Mouse (Mus musculus) midbrain, embryonic 12.5 days (tissue): Measurements from ENCODE around the gene Maf. TPM values are rescaled to one million over a fixed set of nuclear protein-coding genes. Genes with fewer than 3 reads are reported as not detected.
A peak's percentile ranks its signal among the peaks of the same experiment; 100 is the strongest.

Experiments
- ATAC-seq: fragments of 200-750 bp; cut with Nextera tagmentation; 2 replicates; pipeline ENCODE4 v1.8.0; 2017; ENCODE audit warnings: low read depth, moderate TSS enrichment, moderate library complexity; ENCODE audit not compliant: low FRiP score
- H3K27ac ChIP-seq: fragments of 300-500 bp; sonication (generic); replicated peaks from 2 replicates; pipeline ENCODE4 v1.5.1; 2016; ENCODE audit warnings: mild to moderate bottlenecking
- H3K27me3 ChIP-seq: fragments of 300-500 bp; sonication (generic); 2 replicates; pipeline ENCODE4 v1.6.1; 2016; ENCODE audit warnings: mild to moderate bottlenecking
- H3K36me3 ChIP-seq: fragments of 300-500 bp; sonication (generic); 2 replicates; pipeline ENCODE4 v1.6.1; 2016
- H3K4me1 ChIP-seq: fragments of 300-500 bp; sonication (generic); 2 replicates; pipeline ENCODE4 v1.6.1; 2016
- H3K4me2 ChIP-seq: fragments of 300-500 bp; sonication (generic); replicated peaks from 2 replicates; pipeline ENCODE4 v1.6.1; 2016; ENCODE audit warnings: mild to moderate bottlenecking, moderate library complexity
- H3K4me3 ChIP-seq: fragments of 300-500 bp; sonication (generic); 2 replicates; pipeline ENCODE4 v1.5.1; 2016; ENCODE audit warnings: mild to moderate bottlenecking
- H3K9ac ChIP-seq: fragments of 300-500 bp; sonication (generic); replicated peaks from 2 replicates; pipeline ENCODE4 v1.6.1; 2016; ENCODE audit warnings: mild to moderate bottlenecking, moderate library complexity
- H3K9me3 ChIP-seq: fragments of 300-500 bp; sonication (generic); 2 replicates; pipeline ENCODE4 v1.6.1; 2016; ENCODE audit warnings: mild to moderate bottlenecking
- WGBS: fragments of 180-500 bp; shearing (Covaris S2); methylation state at CpG from one replicate; pipeline ENCODE4 v1.1.7; 2016; 5-methylcytosine and 5-hydroxymethylcytosine counted together
- polyA plus RNA-seq: library from polyadenylated mRNA; unstranded; fragments of >200 nt; fragmentation: Nextera tagmentation; extraction: Ambion mirVana; gene quantifications from 2 replicates; pipeline ENCODE4 v1.2.1, GENCODE M21; 2016

Maf gene
- polyA plus RNA-seq, 1 experiment from 2014 or later: 6.4 TPM

DNA sequence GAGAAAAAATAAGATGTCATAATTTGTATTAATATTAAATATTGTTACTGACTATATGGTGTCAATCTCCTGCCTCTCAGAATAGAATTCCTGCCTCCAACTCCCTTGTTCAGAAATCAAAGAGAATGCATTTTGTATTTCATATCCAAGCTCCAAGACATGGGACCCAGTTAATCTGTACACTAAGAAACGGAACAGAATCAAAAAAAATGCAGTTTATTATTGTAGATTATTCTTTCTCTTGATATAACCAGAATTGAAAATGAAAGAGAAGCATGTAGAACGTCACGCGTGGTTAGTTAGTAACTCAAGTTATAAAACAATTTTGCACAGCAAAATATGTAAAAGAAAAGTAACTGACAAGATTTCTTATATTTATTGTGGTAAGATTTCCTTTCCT, 4.5 kb downstream of the Maf start:
- Histone ChIP-seq H3K27me3 (peaks cover 17% of the 10 kb centered on the region), H3K9ac (no peak overlapping the region), H3K36me3 (no peaks in the 10 kb centered on the region), H3K9me3 (no peaks in the 10 kb centered on the region), H3K4me2 (no peak overlapping the region), H3K4me1 (peaks cover 12% of the 10 kb centered on the region; the same call in 1 of the 2 replicates), H3K4me3 (no peak overlapping the region), H3K27ac (no peak overlapping the region)
- WGBS: 92% methylated on average over 4 of the region's 4 CpGs
- no peak for ATAC-seq

DNA sequence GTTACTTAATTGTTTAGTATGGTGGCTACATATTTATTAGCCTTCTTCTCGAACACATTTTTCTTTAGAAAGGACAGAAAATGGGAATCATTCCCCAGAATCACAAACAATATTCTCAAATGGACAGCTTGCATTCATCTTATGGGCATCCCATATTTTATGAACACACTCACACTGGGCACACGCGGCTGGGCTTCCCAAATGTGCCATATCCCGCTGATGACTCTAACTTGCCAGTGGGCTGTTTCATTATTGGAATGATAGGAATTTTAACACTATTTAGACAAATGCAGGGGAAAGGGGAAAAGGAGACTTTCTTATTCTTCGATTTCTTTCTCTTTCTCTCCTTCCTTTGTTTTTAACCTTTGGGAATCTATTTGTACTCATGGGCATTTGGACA, 6.6 kb downstream of the Maf start:
- Histone ChIP-seq H3K27ac (no peak overlapping the region), H3K4me1 (peaks cover 5% of the 10 kb centered on the region; the same call in 1 of the 2 replicates), H3K9ac (no peak overlapping the region), H3K4me2 (no peak overlapping the region), H3K4me3 (no peak overlapping the region), H3K9me3 (no peaks in the 10 kb centered on the region), H3K27me3 (peaks cover 26% of the 10 kb centered on the region), H3K36me3 (no peaks in the 10 kb centered on the region)
- 77% methylated on average over 5 of the region's 5 CpGs for WGBS
- no peak for ATAC-seq

GRCm38 (mm10) chr8:115699151-115699550, 8.4 kb downstream of the Maf start:
- 66% methylated on average over 5 of the region's 5 CpGs for WGBS
- H3K4me3 ChIP-seq: no peak overlapping the region
- no peaks in the 10 kb centered on the region for H3K36me3 ChIP-seq
- H3K27me3 ChIP-seq: peaks cover 17% of the 10 kb centered on the region
- no peak overlapping the region for H3K4me2 ChIP-seq
- H3K4me1 ChIP-seq: no peaks in the 10 kb centered on the region
- H3K9ac ChIP-seq: no peak overlapping the region
- no peak for ATAC-seq
- H3K9me3 ChIP-seq: no peaks in the 10 kb centered on the region
- H3K27ac ChIP-seq: no peak overlapping the region

DNA sequence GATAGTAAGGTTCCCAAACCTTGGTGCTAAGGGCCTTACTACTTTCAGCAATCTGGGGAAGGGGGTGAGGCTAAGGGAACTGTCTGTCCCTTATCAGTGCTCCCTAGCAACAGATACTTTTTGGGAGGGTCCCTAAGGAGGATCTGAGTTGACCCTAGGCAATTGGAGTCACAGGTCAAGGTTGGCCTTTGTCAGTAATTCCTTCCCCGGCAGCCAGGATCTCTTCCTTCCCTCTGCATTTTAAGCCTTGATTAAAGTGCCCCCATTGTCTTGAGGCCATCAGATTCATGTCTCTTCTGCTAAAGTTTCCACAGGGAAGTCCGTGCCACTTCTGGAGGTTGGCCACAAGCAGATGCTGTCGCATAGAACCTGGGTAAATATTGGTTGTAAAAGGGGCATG, 10.2 kb downstream of the Maf start:
- no peak for ATAC-seq
- Histone ChIP-seq H3K9ac (no peak overlapping the region), H3K9me3 (no peaks in the 10 kb centered on the region), H3K4me2 (no peak overlapping the region), H3K27ac (no peak overlapping the region), H3K27me3 (peaks cover 14% of the 10 kb centered on the region), H3K4me3 (no peak overlapping the region), H3K4me1 (no peaks in the 10 kb centered on the region), H3K36me3 (no peaks in the 10 kb centered on the region)
- WGBS: 47% methylated on average over 3 of the region's 3 CpGs

- no peak overlapping the region for H3K27ac ChIP-seq
- H3K36me3 ChIP-seq: no peaks in the 10 kb centered on the region
- H3K9me3 ChIP-seq: no peaks in the 10 kb centered on the region
- ATAC-seq: no peak
- H3K4me1 ChIP-seq: no peaks in the 10 kb centered on the region
- H3K27me3 ChIP-seq: peaks cover 14% of the 10 kb centered on the region
- 78% methylated on average over 4 of the region's 4 CpGs for WGBS
- H3K4me2 ChIP-seq: no peak overlapping the region
- H3K4me3 ChIP-seq: no peak overlapping the region
- no peak overlapping the region for H3K9ac ChIP-seq
Observed at GRCm38 (mm10) chr8:115696661-115697060, 10.9 kb downstream of the Maf start.

DNA sequence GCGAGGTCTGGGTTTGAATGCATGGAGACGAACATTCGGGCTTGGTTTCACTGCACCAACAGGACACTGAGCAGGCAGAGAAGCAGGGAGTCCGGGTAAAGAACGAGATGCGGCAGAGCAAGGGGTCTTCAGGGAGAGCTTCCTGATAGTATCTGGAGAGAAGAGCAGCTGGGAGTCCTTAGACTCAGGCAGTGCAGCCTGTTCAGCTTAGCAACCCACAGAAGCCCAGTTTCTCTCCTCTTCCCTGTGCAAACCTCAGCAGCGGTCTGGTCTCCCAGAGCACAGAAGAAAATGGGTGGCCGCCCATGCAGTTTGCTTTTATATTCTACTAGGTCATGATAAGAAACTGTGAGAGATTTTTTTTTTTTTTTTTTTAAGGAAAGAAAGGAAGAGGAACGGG, 20.2 kb downstream of the Maf start:
- ATAC-seq: no peak
- peaks cover 20% of the 10 kb centered on the region for H3K4me1 ChIP-seq
- no peak overlapping the region for H3K4me2 ChIP-seq
- H3K9ac ChIP-seq: no peak overlapping the region
- H3K27ac ChIP-seq: no peak overlapping the region
- peaks cover 23% of the 10 kb centered on the region for H3K27me3 ChIP-seq
- H3K36me3 ChIP-seq: no peaks in the 10 kb centered on the region
- H3K4me3 ChIP-seq: no peak overlapping the region
- 79% methylated on average over 9 of the region's 9 CpGs for WGBS
- H3K9me3 ChIP-seq: no peaks in the 10 kb centered on the region

DNA sequence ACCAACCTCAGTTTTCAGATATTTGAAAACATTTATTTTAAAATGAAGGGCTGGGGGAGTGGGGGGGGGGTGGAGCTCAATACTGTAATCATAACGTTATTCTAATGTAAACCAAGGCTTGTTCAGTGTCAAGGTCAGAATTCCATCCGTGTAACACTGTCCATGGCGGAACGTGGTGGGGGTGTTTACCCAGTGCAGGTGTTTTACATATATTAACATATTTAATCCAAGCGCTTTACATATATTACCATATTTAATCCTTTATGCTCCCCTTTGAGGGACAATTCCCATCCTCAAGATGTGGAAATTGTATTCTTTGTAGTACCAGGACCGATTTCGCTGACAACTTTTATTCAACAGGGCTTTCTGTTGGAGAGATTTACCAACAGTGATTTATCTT, 24.3 kb downstream of the Maf start:
- no peak overlapping the region for H3K9ac ChIP-seq
- H3K27me3 ChIP-seq: peaks cover 18% of the 10 kb centered on the region
- ATAC-seq: peak; percentile 58; the same call in 1 of the 2 replicates
- H3K4me3 ChIP-seq: no peak overlapping the region
- H3K4me1 ChIP-seq: peaks cover 14% of the 10 kb centered on the region
- WGBS: 51% methylated on average over 7 of the region's 7 CpGs
- H3K4me2 ChIP-seq: no peak overlapping the region
- H3K36me3 ChIP-seq: no peaks in the 10 kb centered on the region
- no peak overlapping the region for H3K27ac ChIP-seq
- no peaks in the 10 kb centered on the region for H3K9me3 ChIP-seq

GRCm38 (mm10) chr8:115679539-115679938, 28.1 kb downstream of the Maf start:
- WGBS: 58% methylated on average over 7 of the region's 7 CpGs
- Histone ChIP-seq H3K4me1 (peaks cover 8% of the 10 kb centered on the region), H3K36me3 (no peaks in the 10 kb centered on the region)

GRCm38 (mm10) chr8:115664866-115665265, 42.7 kb downstream of the Maf start:
- H3K4me2 ChIP-seq: no peak overlapping the region
- no peak overlapping the region for H3K9ac ChIP-seq
- H3K9me3 ChIP-seq: no peaks in the 10 kb centered on the region
- H3K4me3 ChIP-seq: no peak overlapping the region
- H3K36me3 ChIP-seq: no peaks in the 10 kb centered on the region
- no peak overlapping the region for H3K27ac ChIP-seq
- no peaks in the 10 kb centered on the region for H3K27me3 ChIP-seq
- WGBS: 84% methylated on average over 2 of the region's 2 CpGs
- no peak for ATAC-seq
- H3K4me1 ChIP-seq: no peaks in the 10 kb centered on the region

More at GRCm38 (mm10) chr8:115679539-115679938, 28.1 kb downstream of the Maf start:
- H3K27ac ChIP-seq: no peak overlapping the region
- no peak for ATAC-seq
- H3K4me3 ChIP-seq: no peak overlapping the region
- H3K9me3 ChIP-seq: no peaks in the 10 kb centered on the region
- no peak overlapping the region for H3K9ac ChIP-seq
- no peak overlapping the region for H3K4me2 ChIP-seq
- 0 out of 2 replicates have a peak, but pooled peaks cover 4% of the 10 kb centered on the region for H3K27me3 ChIP-seq

DNA sequence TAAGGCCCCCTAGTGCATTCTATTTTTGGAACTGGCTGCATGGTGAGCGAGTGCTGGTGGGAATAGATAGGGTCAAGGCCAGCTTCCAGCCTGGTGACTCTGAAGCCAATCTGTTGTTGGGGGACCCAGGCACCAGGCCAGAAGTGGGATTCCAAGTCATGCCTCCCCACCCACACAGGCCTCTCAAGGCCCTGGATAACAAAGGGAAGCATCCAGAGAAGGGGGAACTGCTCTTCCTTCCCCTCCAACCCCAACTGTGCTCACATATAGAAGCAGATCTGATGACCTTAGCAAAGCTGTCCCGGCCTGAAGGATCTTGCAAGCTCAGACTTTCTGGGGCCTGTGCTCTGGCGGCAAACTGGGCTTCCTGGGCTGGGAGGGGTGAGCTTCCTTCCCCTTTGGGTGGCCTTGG, 57.5 kb downstream of the Maf start:
- Histone ChIP-seq H3K27ac (no peak overlapping the region), H3K4me3 (no peak overlapping the region), H3K4me2 (no peak overlapping the region), H3K36me3 (no peaks in the 10 kb centered on the region), H3K9ac (no peak overlapping the region), H3K4me1 (no peaks in the 10 kb centered on the region), H3K9me3 (no peaks in the 10 kb centered on the region), H3K27me3 (no peaks in the 10 kb centered on the region)
- no peak for ATAC-seq
- 70% methylated on average over 3 of the region's 3 CpGs for WGBS

- Histone ChIP-seq H3K4me3 (no peak overlapping the region), H3K4me1 (no peaks in the 10 kb centered on the region), H3K9ac (no peak overlapping the region), H3K27me3 (no peaks in the 10 kb centered on the region), H3K36me3 (no peaks in the 10 kb centered on the region), H3K9me3 (no peaks in the 10 kb centered on the region), H3K4me2 (no peak overlapping the region), H3K27ac (no peak overlapping the region)
- no peak for ATAC-seq
- WGBS: 84% methylated on average over 1 of the region's 1 CpGs
Observed at GRCm38 (mm10) chr8:115645139-115645538, 62.5 kb downstream of the Maf start.

- WGBS: 92% methylated on average over 5 of the region's 5 CpGs
- H3K4me1 ChIP-seq: no peaks in the 10 kb centered on the region
- no peaks in the 10 kb centered on the region for H3K36me3 ChIP-seq
- no peak overlapping the region for H3K4me3 ChIP-seq
- no peak overlapping the region for H3K9ac ChIP-seq
- H3K4me2 ChIP-seq: no peak overlapping the region
- no peaks in the 10 kb centered on the region for H3K27me3 ChIP-seq
- no peak overlapping the region for H3K27ac ChIP-seq
- H3K9me3 ChIP-seq: no peaks in the 10 kb centered on the region
- ATAC-seq: no peak
Observed at GRCm38 (mm10) chr8:115641936-115642335, 65.7 kb downstream of the Maf start.

DNA sequence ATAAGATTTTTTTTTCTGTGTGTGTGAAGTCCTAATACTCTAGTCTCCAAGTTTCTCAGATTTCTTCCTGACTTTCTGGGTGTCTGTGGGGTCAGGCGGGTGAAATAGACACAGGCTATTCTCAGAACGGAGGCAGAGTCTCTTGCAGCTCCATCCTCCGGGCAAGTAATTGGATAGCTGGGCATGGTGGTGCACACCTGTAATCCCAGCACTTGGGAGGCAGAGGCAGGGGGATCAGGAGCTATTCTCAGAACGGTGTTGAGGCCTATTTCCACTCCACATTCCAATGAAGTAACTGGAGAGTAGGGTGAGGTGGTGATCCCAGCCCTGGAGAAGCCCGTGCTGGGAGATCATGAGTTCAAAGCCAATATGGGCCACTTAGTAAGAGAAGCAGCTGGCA, 67.6 kb downstream of the Maf start:
- no peak for ATAC-seq
- Histone ChIP-seq H3K4me1 (no peaks in the 10 kb centered on the region), H3K36me3 (no peaks in the 10 kb centered on the region), H3K27me3 (no peaks in the 10 kb centered on the region), H3K9me3 (no peaks in the 10 kb centered on the region), H3K27ac (no peak overlapping the region), H3K9ac (no peak overlapping the region), H3K4me3 (no peak overlapping the region), H3K4me2 (no peak overlapping the region)
- 84% methylated on average over 5 of the region's 5 CpGs for WGBS
